Mouse (Mus musculus) hindbrain, embryonic 15.5 days (tissue): ENCODE measurements at regions not wholly inside any gene's neighbourhood (a gene's known extent, or its start where the extent isn't known, plus 50 kb on each side); places are given as distances from the start of the nearest gene placed in this dataset.

Experiments
- ATAC-seq: fragments of 200-750 bp; cut with Nextera tagmentation; 2 replicates; pipeline ENCODE4 v1.8.0; 2017; ENCODE audit warnings: low read depth, moderate number of reproducible peaks, moderate TSS enrichment; ENCODE audit not compliant: low FRiP score
- H3K27ac ChIP-seq: fragments of 300-500 bp; sonication (generic); replicated peaks from 2 replicates; pipeline ENCODE4 v1.5.1; 2015; ENCODE audit warnings: mild to moderate bottlenecking, inconsistent platforms
- H3K27me3 ChIP-seq: fragments of 300-500 bp; sonication (generic); 2 replicates; pipeline ENCODE4 v1.6.1; 2015; ENCODE audit warnings: control low read depth, inconsistent platforms
- H3K36me3 ChIP-seq: fragments of 300-500 bp; sonication (generic); 2 replicates; pipeline ENCODE4 v1.6.1; 2015; ENCODE audit warnings: control low read depth, inconsistent platforms
- H3K4me1 ChIP-seq: fragments of 300-500 bp; sonication (generic); replicated peaks from 2 replicates; pipeline ENCODE4 v1.6.1; 2015; ENCODE audit warnings: control low read depth, inconsistent platforms
- H3K4me2 ChIP-seq: fragments of 300-500 bp; sonication (generic); 2 replicates; pipeline ENCODE4 v1.6.1; 2015; ENCODE audit warnings: moderate library complexity, mild to moderate bottlenecking, inconsistent platforms
- H3K4me3 ChIP-seq: fragments of 300-500 bp; sonication (generic); 2 replicates; pipeline ENCODE4 v1.5.1; 2015; ENCODE audit warnings: mild to moderate bottlenecking, inconsistent platforms
- H3K9ac ChIP-seq: fragments of 300-500 bp; sonication (generic); 2 replicates; pipeline ENCODE4 v1.6.1; 2015; ENCODE audit warnings: inconsistent platforms
- H3K9me3 ChIP-seq: fragments of 300-500 bp; sonication (generic); 2 replicates; pipeline ENCODE4 v1.6.1; 2016; ENCODE audit warnings: control low read depth, inconsistent platforms
- WGBS: fragments of 180-500 bp; shearing (Covaris S2); methylation state at CpG from one replicate; pipeline ENCODE4 v1.1.7; 2015; 5-methylcytosine and 5-hydroxymethylcytosine counted together

DNA sequence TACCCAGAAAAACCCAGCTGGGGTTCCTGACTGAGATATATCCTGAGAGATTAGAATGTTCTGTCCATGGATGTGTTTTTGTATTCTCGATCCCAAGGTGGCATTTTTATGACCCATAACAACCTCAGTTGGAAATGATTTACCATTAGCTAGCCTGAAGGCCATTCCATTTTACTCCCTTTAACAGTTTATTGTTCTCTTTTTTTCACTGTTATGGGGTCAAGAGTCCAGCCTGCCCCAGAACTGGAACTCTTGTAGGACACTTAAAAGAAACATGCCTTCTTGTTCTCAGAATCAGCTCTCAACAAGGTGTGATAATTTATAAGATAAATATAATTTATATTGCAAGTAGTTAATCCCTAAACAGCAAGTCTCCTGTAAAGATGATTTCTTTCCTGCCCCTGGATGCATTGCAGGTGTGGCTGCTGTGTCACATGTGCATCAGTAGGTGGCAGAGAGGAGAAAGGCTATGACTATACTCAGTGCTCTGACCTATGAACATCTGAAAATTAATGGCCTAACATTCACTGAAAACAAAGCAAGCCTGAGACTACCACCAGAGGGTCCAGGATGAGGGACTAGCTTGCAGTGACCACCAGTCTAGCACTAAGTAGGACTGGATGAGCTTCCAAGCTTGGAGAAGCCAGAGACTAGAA, 181.6 kb upstream of the Gm527 start:
- no peaks in the 10 kb centered on the region for H3K4me1 ChIP-seq
- no peak overlapping the region for H3K27ac ChIP-seq
- H3K4me2 ChIP-seq, result no peak overlapping the region
- no peak overlapping the region for H3K9ac ChIP-seq
- H3K4me3 ChIP-seq, result no peak overlapping the region
- H3K9me3 ChIP-seq, result no peaks in the 10 kb centered on the region
- 93% methylated on average over 1 of the region's 1 CpGs for WGBS
- no peak for ATAC-seq
- no peaks in the 10 kb centered on the region for H3K27me3 ChIP-seq
- no peaks in the 10 kb centered on the region for H3K36me3 ChIP-seq

DNA sequence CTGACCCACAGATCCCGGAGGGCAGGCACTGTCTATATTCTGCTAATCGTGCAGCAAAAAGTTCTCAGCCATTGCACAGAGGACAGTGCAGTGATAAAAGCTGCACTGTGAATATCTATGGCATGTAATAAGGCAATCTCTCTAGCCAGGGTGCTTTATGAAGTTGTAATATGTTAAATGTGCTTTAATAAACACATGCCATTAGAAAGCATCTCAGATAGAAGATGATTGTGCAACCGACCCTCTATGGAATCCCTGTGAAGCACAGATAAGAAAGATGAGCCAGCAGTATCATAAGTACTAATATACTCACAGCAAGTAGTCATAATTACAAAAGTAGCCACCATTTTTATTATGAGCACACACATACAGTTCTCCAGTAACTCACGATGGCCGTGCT, 214.3 kb upstream of the Gm527 start:
- ATAC-seq, result no peak
- Histone ChIP-seq H3K27ac (no peak overlapping the region), H3K4me3 (no peak overlapping the region), H3K36me3 (no peaks in the 10 kb centered on the region), H3K9me3 (no peaks in the 10 kb centered on the region), H3K27me3 (no peaks in the 10 kb centered on the region), H3K4me2 (no peak overlapping the region), H3K9ac (no peak overlapping the region), H3K4me1 (no peaks in the 10 kb centered on the region)
- WGBS, result 88% methylated on average over 5 of the region's 5 CpGs

DNA sequence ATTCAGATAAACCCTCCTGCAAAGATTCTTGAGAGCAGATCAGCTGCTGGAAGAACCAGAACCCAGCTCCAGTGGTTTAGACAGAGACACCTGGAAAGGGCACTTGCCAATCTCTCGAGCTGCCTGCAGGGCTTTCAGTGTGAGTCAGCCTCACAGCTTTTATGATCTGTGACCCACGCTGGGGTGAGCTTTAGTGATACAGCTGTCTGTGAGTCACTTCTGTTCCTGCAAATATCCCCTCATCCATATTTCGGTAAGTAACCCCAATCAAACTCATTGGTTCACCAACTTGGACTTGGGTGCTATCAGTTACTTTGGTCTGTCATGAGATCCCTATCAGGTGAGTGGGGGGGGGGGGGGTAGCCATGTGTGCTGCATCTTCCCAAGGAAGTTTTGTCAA, 216.6 kb upstream of the Gm527 start:
- Histone ChIP-seq H3K4me2 (no peak overlapping the region), H3K4me1 (no peaks in the 10 kb centered on the region), H3K36me3 (no peaks in the 10 kb centered on the region), H3K27me3 (no peaks in the 10 kb centered on the region), H3K9ac (no peak overlapping the region), H3K9me3 (no peaks in the 10 kb centered on the region), H3K4me3 (no peak overlapping the region), H3K27ac (no peak overlapping the region)
- no peak for ATAC-seq
- 82% methylated on average over 3 of the region's 3 CpGs for WGBS

DNA sequence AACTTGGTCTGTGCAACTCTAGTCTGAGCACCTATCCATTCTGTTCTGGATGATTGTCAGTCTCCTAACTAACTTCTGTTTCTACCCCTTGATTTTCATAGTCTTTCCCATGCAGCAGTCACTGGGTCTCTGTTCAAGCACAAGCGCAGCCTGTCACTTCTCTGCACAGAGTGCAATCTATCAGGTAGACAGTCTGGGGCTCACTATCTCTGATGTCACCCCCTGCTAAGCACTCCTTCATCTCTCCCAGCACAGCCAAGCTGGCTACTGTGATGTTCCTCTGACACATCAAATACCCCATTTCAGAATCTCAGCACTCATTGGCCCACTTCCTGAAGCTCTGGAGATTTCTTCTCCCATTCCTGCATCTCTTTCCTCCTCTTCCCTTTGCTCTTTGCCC, 220.9 kb upstream of the Fscb start:
- Histone ChIP-seq H3K9ac (no peak overlapping the region), H3K27me3 (no peaks in the 10 kb centered on the region), H3K27ac (no peak overlapping the region), H3K4me2 (no peak overlapping the region), H3K36me3 (no peaks in the 10 kb centered on the region), H3K9me3 (no peaks in the 10 kb centered on the region), H3K4me1 (peaks cover 5% of the 10 kb centered on the region; the same call in 1 of the 2 replicates), H3K4me3 (no peak overlapping the region)
- no peak for ATAC-seq
- 82% methylated on average over 1 of the region's 1 CpGs for WGBS

DNA sequence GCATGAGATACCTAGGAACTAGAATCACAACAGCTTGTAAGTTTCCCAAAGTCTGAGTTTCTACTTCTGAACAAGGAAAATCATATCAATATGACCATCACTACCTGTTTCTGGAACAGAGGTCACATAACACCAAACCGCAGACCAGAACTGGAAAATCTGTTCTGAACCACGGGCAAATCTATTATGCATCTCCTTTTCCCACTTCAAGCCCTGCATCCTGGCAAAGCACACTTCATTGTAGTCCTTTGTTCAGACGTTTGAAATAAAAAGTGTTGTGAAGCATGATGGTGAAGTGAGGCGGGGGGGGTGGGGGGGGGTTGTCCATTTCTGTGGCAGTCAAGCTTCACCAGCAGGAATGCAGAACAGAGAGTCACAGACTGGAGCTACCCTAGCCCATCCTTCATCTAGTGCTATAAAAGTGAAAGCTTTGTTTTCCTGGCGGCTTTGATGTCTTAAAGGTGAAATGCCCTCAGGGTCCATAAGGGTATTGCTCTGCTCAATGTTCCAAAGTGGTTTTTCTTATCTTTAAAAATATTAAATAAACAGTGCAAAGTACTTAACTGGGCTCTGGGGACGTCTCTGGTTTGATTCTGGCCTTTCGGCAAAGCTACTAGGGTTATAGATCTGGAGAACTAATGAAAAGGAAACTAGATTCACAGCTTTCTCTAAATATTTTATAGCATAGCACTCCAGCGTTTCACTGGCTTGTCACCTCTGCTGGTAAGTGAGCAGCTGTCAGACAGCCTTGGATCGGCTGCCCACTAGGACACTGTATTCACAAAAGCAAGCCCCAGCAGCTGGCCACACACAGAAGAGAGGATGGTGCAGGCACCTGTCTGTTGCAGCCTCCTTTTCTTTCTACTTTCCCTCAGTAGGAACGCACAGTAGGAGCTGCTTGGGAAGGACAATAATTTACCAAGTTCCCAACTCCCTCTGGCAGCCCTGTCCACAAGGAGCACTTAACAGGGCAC, 218.0 kb upstream of the Fscb start:
- Histone ChIP-seq H3K9ac (no peak overlapping the region), H3K4me1 (peaks cover 5% of the 10 kb centered on the region; the same call in 1 of the 2 replicates), H3K4me2 (no peak overlapping the region), H3K27ac (no peak overlapping the region), H3K27me3 (no peaks in the 10 kb centered on the region), H3K4me3 (no peak overlapping the region), H3K9me3 (no peaks in the 10 kb centered on the region), H3K36me3 (no peaks in the 10 kb centered on the region)
- ATAC-seq, result peak; percentile 45; the same call in 1 of the 2 replicates
- WGBS, result 28% methylated on average over 10 of the region's 10 CpGs

DNA sequence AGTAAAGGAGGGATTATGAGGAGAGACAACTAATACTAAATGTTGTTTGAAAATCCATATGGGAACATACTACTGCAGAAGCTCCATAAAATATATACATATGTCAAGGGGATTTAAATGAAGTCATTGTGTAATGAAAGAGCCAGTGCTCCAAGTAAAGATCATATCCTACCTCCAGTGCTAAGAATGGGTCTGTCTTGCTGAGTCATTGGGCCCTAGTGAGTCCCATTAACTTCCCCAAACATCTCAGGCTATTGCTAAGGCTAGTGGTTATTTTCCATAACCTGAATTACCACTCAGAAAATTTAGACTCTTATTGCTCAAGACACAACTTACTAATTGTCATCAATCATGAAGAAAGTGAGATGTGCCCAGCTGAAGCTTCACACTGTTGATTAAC, 215.2 kb upstream of the Fscb start:
- no peak overlapping the region for H3K4me3 ChIP-seq
- ATAC-seq, result no peak
- H3K9me3 ChIP-seq, result no peaks in the 10 kb centered on the region
- H3K27me3 ChIP-seq, result no peaks in the 10 kb centered on the region
- no peaks in the 10 kb centered on the region for H3K36me3 ChIP-seq
- H3K27ac ChIP-seq, result no peak overlapping the region
- H3K9ac ChIP-seq, result no peak overlapping the region
- H3K4me1 ChIP-seq, result peaks cover 5% of the 10 kb centered on the region; the same call in 1 of the 2 replicates
- no peak overlapping the region for H3K4me2 ChIP-seq

DNA sequence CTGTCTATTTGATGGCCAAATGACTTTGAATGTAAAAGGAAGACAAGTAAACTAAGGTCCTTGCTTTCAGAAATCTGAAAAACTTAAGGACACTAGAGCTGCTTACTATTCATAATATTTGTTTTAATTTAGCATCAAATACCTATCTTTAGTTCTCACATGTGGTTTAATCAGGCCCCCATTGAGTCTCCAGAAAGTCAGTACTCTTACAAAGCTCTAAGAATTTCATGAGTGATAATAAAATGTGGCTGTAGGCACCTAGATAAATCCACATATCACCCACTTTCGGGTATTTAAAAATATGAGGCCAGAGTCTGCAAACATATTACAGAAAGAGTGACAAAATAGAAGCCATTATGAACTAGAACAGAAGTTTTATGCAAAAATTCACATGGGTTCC, 214.1 kb upstream of the Fscb start:
- Histone ChIP-seq H3K9ac (no peak overlapping the region), H3K9me3 (no peaks in the 10 kb centered on the region), H3K4me1 (peaks cover 5% of the 10 kb centered on the region; the same call in 1 of the 2 replicates), H3K4me3 (no peak overlapping the region), H3K27me3 (no peaks in the 10 kb centered on the region), H3K4me2 (no peak overlapping the region), H3K27ac (no peak overlapping the region), H3K36me3 (no peaks in the 10 kb centered on the region)
- WGBS, result 75% methylated on average over 1 of the region's 1 CpGs
- ATAC-seq, result no peak

DNA sequence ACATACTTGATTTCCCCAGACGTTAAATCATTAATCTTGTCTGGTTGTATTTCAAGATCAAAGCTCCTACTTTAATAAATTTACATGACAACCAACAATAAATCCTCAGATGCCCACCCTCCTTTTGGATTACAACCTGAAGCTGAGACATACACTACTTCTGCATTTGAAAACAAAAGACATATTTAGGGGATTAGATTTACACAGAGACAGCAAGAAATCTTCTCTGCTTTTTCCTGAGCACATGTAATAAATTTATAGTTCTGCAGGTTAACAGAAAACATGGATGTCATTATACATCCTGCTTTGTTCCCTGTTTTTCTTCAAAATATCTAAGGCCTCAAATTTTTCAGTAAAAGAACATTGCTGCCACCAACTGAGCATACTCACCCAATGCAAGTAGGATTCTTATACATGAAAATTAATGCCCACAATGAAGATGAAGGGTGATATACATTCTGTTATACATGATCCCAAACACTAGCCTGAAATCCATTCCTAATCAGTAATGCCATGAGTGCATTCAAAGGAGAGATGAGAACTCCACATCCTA, 166.4 kb upstream of the Fscb start:
- no peaks in the 10 kb centered on the region for H3K36me3 ChIP-seq
- no peaks in the 10 kb centered on the region for H3K27me3 ChIP-seq
- no peak overlapping the region for H3K27ac ChIP-seq
- H3K4me1 ChIP-seq, result 0 out of 2 replicates have a peak, but pooled peaks cover 3% of the 10 kb centered on the region
- H3K4me2 ChIP-seq, result no peak overlapping the region
- H3K9ac ChIP-seq, result no peak overlapping the region
- 51% methylated on average over 1 of the region's 1 CpGs for WGBS
- no peak overlapping the region for H3K4me3 ChIP-seq
- ATAC-seq, result no peak
- H3K9me3 ChIP-seq, result no peaks in the 10 kb centered on the region

DNA sequence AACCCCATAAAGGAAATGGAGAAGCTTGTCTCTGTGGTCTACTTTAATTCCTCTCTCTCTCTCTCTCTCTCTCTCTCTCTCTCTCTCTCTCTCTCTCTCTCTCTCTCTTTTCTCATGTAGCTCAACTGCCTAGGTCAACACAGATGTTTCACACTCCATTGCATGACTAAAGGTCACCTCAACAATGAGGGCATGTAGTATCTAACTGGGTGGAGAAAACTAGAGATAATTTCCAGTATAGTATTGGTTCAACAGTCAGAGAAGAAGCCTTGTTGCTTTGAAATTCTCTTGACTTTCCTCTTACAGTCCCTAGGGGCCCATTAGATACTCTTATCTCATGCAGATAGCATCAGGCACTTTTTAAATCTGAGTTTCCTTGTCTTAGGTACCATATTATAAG, 140.4 kb upstream of the Fscb start:
- H3K9me3 ChIP-seq, result no peaks in the 10 kb centered on the region
- ATAC-seq, result no peak
- H3K4me2 ChIP-seq, result no peak overlapping the region
- H3K27me3 ChIP-seq, result no peaks in the 10 kb centered on the region
- H3K36me3 ChIP-seq, result no peaks in the 10 kb centered on the region
- no peak overlapping the region for H3K9ac ChIP-seq
- no peak overlapping the region for H3K4me3 ChIP-seq
- no peaks in the 10 kb centered on the region for H3K4me1 ChIP-seq
- no peak overlapping the region for H3K27ac ChIP-seq
